Mouse (Mus musculus) gastrocnemius, adult 2 months (tissue): ENCODE results near the gene Kcng1. TPM values are rescaled to one million over a fixed set of nuclear protein-coding genes. Genes with fewer than 3 reads are reported as not detected.

Source experiments
- DNase-seq: peaks from one replicate; pipeline ENCODE4 v3.0.0; 2022
- H3K27ac ChIP-seq: fragments of 200-600 bp; 2 replicates; pipeline ENCODE4 v1.8.1; 2022; ENCODE audit warnings: mild to moderate bottlenecking
- H3K4me3 ChIP-seq: fragments of 200-600 bp; 2 replicates; pipeline ENCODE4 v1.8.1; 2022; ENCODE audit warnings: mild to moderate bottlenecking, moderate library complexity
- CTCF ChIP-seq: fragments of 200-600 bp; IDR thresholded peaks from 2 replicates; pipeline ENCODE4 v1.8.1; 2022; ENCODE audit warnings: antibody characterized with exemption, mild to moderate bottlenecking, moderate library complexity
- intact Hi-C: fragments of 180-260 bp; cut with DNase I; formaldehyde crosslinking; loops from one replicate; pipeline ENCODE4 v1.15.1; 2025
- total RNA-seq, 2 experiments: library from RNA; stranded (reverse); gene quantifications; 2 replicates each; pipeline ENCODE4 v1.2.3; 2021

Gene Kcng1
- total RNA-seq, 2 experiments from 2014 or later, result 0.39 TPM; not detected in 1

DNA sequence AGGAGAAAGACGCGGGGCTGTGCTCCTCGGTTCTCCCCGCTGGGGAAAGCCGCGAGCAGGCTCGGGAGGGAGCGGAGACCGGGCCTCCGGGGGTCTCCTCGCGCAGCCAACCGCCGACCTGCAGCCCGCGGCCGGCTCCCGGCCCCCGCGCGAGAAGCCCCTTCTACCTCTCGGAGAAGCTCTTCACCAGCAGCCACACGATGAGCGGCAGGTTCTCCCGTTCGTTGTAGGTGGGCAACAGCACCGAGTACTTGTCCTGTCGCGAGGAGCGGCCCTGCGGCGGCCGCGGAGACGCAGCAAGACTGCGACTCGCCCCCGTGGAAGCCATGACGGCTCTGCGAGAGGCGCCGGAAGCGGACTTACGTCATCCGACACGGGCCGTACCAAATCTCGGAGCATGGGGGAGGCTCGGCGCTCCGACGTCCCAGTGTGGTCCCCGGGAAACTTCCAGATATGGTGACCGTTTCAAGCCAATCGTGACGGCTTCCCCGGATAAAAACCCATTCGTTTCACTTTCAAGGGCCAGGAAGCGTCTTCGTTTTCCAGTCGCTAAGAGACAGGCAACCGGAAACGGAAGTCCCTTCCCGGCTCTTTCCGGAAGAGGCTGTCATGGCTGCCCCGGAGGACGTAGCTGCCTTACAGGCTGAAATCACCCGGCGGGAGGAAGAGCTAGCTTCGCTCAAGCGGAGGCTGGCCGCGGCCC lies 51.4 kb downstream of the Kcng1 start, which contains the start of the genes Gm20716, Dpm1 and Mocs3:
Gene Gm20716, minus strand, starts transcription at position 339 of the 703 bp plus-strand sequence.
Gene Dpm1, minus strand, starts transcription at position 566 of the 703 bp plus-strand sequence.
Gene Mocs3, plus strand, starts transcription at position 597 of the 703 bp plus-strand sequence.
- intact Hi-C loops, result loop anchor here (2.0 kb wide), 1 partner anchor 23 kb away; the partner anchor contains the start of gene Adnp
- peak; percentile 89 for DNase-seq
- peak within 1 kb of the TSS; percentile 100 for H3K27ac ChIP-seq
- TF ChIP-seq CTCF, result no peak
- H3K4me3 ChIP-seq, result peak within 1 kb of the TSS; percentile 86

DNA sequence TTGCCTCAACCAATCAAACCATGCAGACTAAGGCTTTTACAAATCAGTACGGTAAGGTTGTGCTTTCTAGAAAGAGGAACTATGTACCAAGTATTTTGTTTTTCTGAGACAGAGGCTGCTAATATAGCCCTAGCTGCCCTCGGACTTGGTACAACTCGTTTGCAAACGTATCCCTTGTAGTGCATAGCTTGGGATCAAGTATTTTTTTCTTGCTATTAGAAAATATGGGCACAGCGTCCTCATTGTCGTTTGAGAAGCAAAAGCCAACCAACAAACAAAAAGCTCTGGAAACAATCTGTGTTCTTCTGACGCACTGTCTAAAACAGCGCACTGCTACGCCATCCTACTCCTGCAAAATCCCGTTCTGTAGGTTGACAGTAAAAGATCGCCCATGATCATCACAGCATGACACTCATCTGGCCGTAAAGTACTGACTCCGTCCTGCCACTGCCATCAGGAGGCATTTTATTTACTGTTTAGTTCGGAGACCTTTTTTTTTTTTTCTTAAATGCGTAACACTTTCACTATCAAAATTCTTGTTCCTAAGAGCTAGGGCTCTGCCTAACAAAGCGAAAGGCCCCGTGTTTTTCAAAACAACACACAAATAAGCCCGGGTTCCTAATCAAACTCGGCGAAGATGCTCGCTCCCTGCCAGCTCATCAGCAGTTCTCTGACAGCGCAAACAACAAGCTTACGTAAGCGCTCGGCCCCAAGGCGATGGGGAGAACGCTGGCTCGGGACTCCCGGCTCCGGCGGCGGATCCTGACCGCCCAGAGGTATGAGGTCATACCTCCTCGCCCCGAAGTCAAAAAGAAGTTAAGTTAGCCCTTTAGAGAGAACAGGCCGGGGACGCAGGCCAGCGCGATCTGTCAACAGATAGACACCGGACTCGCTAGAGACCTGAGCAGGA lies 52.2 kb downstream of the Kcng1 start:
- Histone ChIP-seq H3K27ac (peak overlapping the region; percentile 100), H3K4me3 (peak overlapping the region; percentile 86)
- TF ChIP-seq CTCF, result no peak
- intact Hi-C loops, result loop anchor here (2.0 kb wide), 1 partner anchor 23 kb away; the partner anchor contains the start of gene Adnp
- DNase-seq, result peak; percentile 58

DNA sequence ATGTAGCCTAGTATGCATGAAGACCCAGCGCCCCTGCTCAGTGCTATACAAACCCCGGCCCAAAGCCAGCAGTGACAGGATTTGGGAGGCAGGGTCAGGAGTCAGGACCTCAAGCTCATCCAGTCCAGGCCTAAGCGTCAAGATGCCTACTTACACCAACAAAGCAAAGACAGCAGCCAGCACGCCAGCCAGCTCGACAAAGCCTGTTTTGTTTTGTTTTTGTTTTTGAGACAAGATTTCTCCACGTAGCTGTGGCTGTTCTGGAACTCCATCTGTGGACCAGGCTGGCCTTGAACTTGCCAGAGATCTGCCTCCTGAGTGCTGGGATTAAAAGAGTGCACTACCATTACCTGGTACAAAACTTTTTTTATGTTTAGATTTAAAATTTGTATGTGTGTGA lies 58.2 kb downstream of the Kcng1 start:
- intact Hi-C loops, result no loop called here
- Histone ChIP-seq H3K27ac (no peak overlapping the region), H3K4me3 (no peak overlapping the region)
- no peak for DNase-seq
- no peak for TF ChIP-seq CTCF

DNA sequence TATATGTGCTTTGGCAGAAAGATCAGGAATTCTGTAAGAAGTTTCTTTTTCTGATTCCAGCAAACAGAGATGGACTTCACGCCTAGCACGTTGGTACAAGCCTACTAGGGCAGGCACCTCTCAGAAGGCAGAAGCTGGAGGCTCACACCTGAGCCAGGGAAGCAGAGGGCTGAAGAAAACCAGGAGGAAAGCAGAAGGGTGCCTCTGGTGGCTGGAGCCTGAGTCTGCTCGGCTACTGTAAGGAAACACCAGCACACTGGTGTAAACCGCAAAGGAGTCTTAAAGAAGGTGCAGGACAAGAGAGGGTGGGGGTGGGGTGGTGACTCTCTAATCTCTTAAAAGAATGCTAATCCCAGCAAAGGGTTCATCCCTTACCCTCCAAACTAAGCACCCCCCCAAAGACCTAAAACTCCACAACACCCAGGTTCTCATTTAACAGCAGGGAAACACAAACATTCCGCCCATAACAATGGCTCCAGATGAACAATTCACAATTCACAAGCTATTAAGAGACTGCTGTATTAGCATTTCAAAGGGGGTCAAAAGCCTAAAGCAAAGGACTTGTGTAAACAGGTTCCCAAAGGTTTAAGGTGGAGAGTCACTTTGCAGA lies 67.6 kb downstream of the Kcng1 start:
- intact Hi-C loops, result no loop called here
- no peak for DNase-seq
- no peak for TF ChIP-seq CTCF
- no peak overlapping the region for H3K27ac ChIP-seq
- no peak overlapping the region for H3K4me3 ChIP-seq

Other genes with a start within 250 kb of the Kcng1 start
- 1 to 10 TPM in 1 of 2 experiments, under 1 TPM in 1; 0.66 to 1.7 TPM for gene Pard6b, start 200.7 kb downstream of the Kcng1 start, total RNA-seq
- gene Adnp, start 74.6 kb downstream of the Kcng1 start, total RNA-seq, result 10 to 100 TPM; 14.6 to 16.2 TPM
- 10 to 100 TPM; 10.1 to 13.0 TPM for gene Gm20716, start 51.4 kb downstream of the Kcng1 start, total RNA-seq
- gene Dpm1, start 51.1 kb downstream of the Kcng1 start, total RNA-seq, result 10 to 100 TPM; 71.4 to 81.4 TPM
- gene Mocs3, start 51.1 kb downstream of the Kcng1 start, total RNA-seq, result 1 to 10 TPM; 4.0 to 4.7 TPM